Comparison of ENCODE assay signal across 7 mouse cellular contexts in the genomic region with DNA sequence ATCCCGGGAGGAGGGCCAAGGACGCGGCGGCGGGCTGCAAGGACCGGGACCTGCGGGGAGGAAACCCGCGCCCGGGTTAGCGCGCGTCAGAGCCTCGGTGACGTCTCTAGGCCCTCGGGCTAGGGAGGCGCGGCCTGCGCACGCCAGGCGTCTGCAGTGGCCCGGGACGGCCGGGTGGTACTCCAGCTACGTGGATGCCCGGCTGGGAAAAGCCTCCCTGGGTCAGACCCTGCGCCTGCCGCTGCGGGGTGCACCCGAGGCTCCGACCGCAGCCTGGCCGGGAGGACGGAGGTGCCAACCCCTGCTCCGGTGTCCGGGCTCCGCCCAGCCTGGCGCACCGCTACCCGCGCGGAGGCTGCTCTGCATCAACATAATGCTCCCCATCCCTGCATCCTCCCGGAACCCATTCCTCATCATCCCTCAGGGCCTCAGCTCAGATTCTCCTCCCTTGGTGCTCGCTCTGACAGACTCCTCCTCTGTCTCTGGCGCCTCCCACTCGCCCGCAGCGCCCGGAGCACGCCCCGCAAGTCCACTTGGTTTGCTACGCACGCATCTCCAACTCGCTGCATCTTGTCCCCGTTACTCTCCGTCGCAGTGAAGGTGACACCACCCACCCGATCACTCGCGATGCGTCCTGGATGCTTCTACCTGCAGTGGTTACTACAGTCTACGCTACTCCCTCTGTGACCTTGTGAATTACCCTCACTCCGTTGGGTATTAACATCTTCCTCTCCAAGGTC. TPM values are rescaled to one million over a fixed set of nuclear protein-coding genes. Genes with fewer than 3 reads are reported as not detected.
A peak's percentile ranks its signal among the peaks of the same experiment; 100 is the strongest.
DNase-seq lines count a peak whose midpoint lies in the region; ATAC-seq and TF ChIP-seq lines count a peak whose summit lies in the region.

No protein-coding gene starts in this region.

- H3K4me1 ChIP-seq in intestine, postnatal 0 days (replicated peaks; ENCODE audit: control insufficient read depth, insufficient read depth, low read length): peaks cover 4% of the 10 kb centered on the region; the same call in 1 of the 2 replicates
- H3K4me1 ChIP-seq in limb, embryonic 10.5 days: peaks cover 54% of the 10 kb centered on the region
- H3K4me1 ChIP-seq in midbrain, embryonic 11.5 days (ENCODE audit: control insufficient read depth, insufficient read depth, low read length): peaks cover 14% of the 10 kb centered on the region
- H3K4me1 ChIP-seq in small intestine, adult 2 months (ENCODE audit: control insufficient read depth, insufficient read depth, insufficient read length, low read length): peaks cover 14% of the 10 kb centered on the region

- ATAC-seq in granulocyte monocyte progenitor cell, adult 5-6 weeks (replicated peaks; ENCODE audit: poor library complexity, severe bottlenecking): peak; percentile 52
- ATAC-seq in intestine, postnatal 0 days: peak; percentile 36
- peak; percentile 77 for ATAC-seq in midbrain, embryonic 11.5 days (ENCODE audit: low FRiP score)

- peak; percentile 31 for DNase-seq in adipocyte (ENCODE audit: low spot score)
- DNase-seq in embryo, embryonic 11 days: peak; percentile 82
- peak; percentile 77 for DNase-seq in limb, embryonic 10.5 days (ENCODE audit: low spot score)
- DNase-seq in midbrain, embryonic 11.5 days (ENCODE audit: low spot score, missing footprints): peak; percentile 96

- no peaks in the 10 kb centered on the region for H3K36me3 ChIP-seq in intestine, postnatal 0 days (ENCODE audit: control insufficient read depth, insufficient read depth)
- no peaks in the 10 kb centered on the region for H3K36me3 ChIP-seq in limb, embryonic 10.5 days
- H3K36me3 ChIP-seq in midbrain, embryonic 11.5 days (ENCODE audit: control insufficient read depth, insufficient read depth, low read length): no peaks in the 10 kb centered on the region
- no peaks in the 10 kb centered on the region for H3K36me3 ChIP-seq in small intestine, adult 2 months (ENCODE audit: control insufficient read depth, insufficient read depth, low read length)

- 0 out of 2 replicates have a peak, but pooled peaks have one; percentile 11 for TF ChIP-seq POLR2A in small intestine, adult 2 months (IDR thresholded peaks at IDR 0.05; ENCODE audit: low read depth, low read length)

- peak overlapping the region; percentile 99 for H3K4me2 ChIP-seq in intestine, postnatal 0 days (replicated peaks; ENCODE audit: low read depth)
- H3K4me2 ChIP-seq in midbrain, embryonic 11.5 days: peak overlapping the region; percentile 98

- no peak for TF ChIP-seq CTCF in intestine, postnatal 0 days (IDR thresholded peaks at IDR 0.05; ENCODE audit: low read depth)
- TF ChIP-seq CTCF in small intestine, adult 2 months (IDR thresholded peaks at IDR 0.05; ENCODE audit: extremely low read depth, insufficient read length, insufficient replicate concordance, low read depth, low read length): no peak

- peak overlapping the region; percentile 54 for H3K4me3 ChIP-seq in intestine, postnatal 0 days (ENCODE audit: low read depth, low read length)
- H3K4me3 ChIP-seq in limb, embryonic 10.5 days: peak overlapping the region; percentile 67
- peak overlapping the region; percentile 58 for H3K4me3 ChIP-seq in midbrain, embryonic 11.5 days (ENCODE audit: low read depth, low read length)
- H3K4me3 ChIP-seq in small intestine, adult 2 months (ENCODE audit: low read depth, low read length): peak overlapping the region; percentile 70

- peaks cover 11% of the 10 kb centered on the region for H3K27me3 ChIP-seq in intestine, postnatal 0 days (replicated peaks; ENCODE audit: control insufficient read depth, insufficient read depth, low read length)
- H3K27me3 ChIP-seq in limb, embryonic 10.5 days (ENCODE audit: low read depth, poor library complexity, severe bottlenecking): peaks cover 59% of the 10 kb centered on the region
- H3K27me3 ChIP-seq in midbrain, embryonic 11.5 days (ENCODE audit: control insufficient read depth, insufficient read depth, low read length): peaks cover 31% of the 10 kb centered on the region
- peaks cover 14% of the 10 kb centered on the region; the same call in 1 of the 2 replicates for H3K27me3 ChIP-seq in small intestine, adult 2 months (ENCODE audit: control insufficient read depth, insufficient read depth, low read length)

- no peaks in the 10 kb centered on the region for H3K9me3 ChIP-seq in intestine, postnatal 0 days (ENCODE audit: control insufficient read depth)
- H3K9me3 ChIP-seq in limb, embryonic 10.5 days (replicated peaks): no peaks in the 10 kb centered on the region
- H3K9me3 ChIP-seq in midbrain, embryonic 11.5 days (ENCODE audit: control insufficient read depth, low read length): no peaks in the 10 kb centered on the region

- H3K27ac ChIP-seq in intestine, postnatal 0 days (ENCODE audit: low read depth, low read length): no peak overlapping the region
- H3K27ac ChIP-seq in limb, embryonic 10.5 days: peak overlapping the region; percentile 74
- peak overlapping the region; percentile 8; the same call in 1 of the 2 replicates for H3K27ac ChIP-seq in midbrain, embryonic 11.5 days (ENCODE audit: low read depth, low read length)
- no peak overlapping the region for H3K27ac ChIP-seq in small intestine, adult 2 months (ENCODE audit: insufficient read depth, low read depth, low read length)

- H3K9ac ChIP-seq in intestine, postnatal 0 days (ENCODE audit: low read depth, low read length): peak overlapping the region; percentile 41
- peak overlapping the region; percentile 58 for H3K9ac ChIP-seq in midbrain, embryonic 11.5 days (ENCODE audit: low read length)

- WGBS in intestine, postnatal 0 days: under 1% methylated on average over 60 of the region's 63 CpGs
- WGBS in limb, embryonic 10.5 days: under 1% methylated on average over 63 of the region's 63 CpGs
- WGBS in midbrain, embryonic 11.5 days: under 1% methylated on average over 62 of the region's 63 CpGs
- WGBS in small intestine, adult 2 months: under 1% methylated on average over 63 of the region's 63 CpGs

RNA-seq across cellular contexts. Expression of a gene that starts 33.3 kb away (rescaled TPM):
- 28.5 and 69.2 TPM in 2 replicates for total RNA-seq in granulocyte monocyte progenitor cell, adult 5-6 weeks (2014; fragmentation: Nextera tagmentation)
- total RNA-seq in granulocyte monocyte progenitor cell, adult 5-6 weeks (2017): 25.9 and 33.4 TPM in 2 replicates
- 7.4 and 8.0 TPM in 2 replicates for polyA plus RNA-seq in intestine, postnatal 0 days (2015; fragmentation: Nextera tagmentation; extraction: Ambion mirVana)
- 34.7 and 40.2 TPM in 2 replicates for polyA plus RNA-seq in limb, embryonic 10.5 days (2016; fragmentation: Nextera tagmentation; extraction: Ambion mirVana)
- polyA plus RNA-seq in midbrain, embryonic 11.5 days (2014; fragmentation: Nextera tagmentation; extraction: Ambion mirVana): 34.4 and 37.5 TPM in 2 replicates
- 15.6 and 28.4 TPM in 2 replicates for polyA plus RNA-seq in small intestine, adult 2 months (2012; rRNA removed)

RNA-seq across cellular contexts. Expression of a gene that starts 35.3 kb away (rescaled TPM):
- total RNA-seq in granulocyte monocyte progenitor cell, adult 5-6 weeks (2014; fragmentation: Nextera tagmentation): 1.1 and 2.2 TPM in 2 replicates
- 0.69 TPM in 1 of 2 replicates, not detected in the other for total RNA-seq in granulocyte monocyte progenitor cell, adult 5-6 weeks (2017)
- polyA plus RNA-seq in intestine, postnatal 0 days (2015; fragmentation: Nextera tagmentation; extraction: Ambion mirVana): 6.8 and 8.4 TPM in 2 replicates
- polyA plus RNA-seq in limb, embryonic 10.5 days (2016; fragmentation: Nextera tagmentation; extraction: Ambion mirVana): 0.45 and 1.1 TPM in 2 replicates
- polyA plus RNA-seq in midbrain, embryonic 11.5 days (2014; fragmentation: Nextera tagmentation; extraction: Ambion mirVana): 2.0 and 2.1 TPM in 2 replicates
- polyA plus RNA-seq in small intestine, adult 2 months (2012; rRNA removed): 22.5 and 25.4 TPM in 2 replicates

Comparison
In these comparisons a context has a peak if more than half of its experiments do, and no peak if none do; other contexts are left out.
1. DNase-seq: peak in every context shown above with its lines; median percentile 96 in midbrain, embryonic 11.5 days; 82 in embryo, embryonic 11 days; 77 in limb, embryonic 10.5 days; 31 in adipocyte.
2. H3K27ac ChIP-seq: peak in limb, embryonic 10.5 days (single experiment) and midbrain, embryonic 11.5 days (single experiment); none in intestine, postnatal 0 days (single experiment) and small intestine, adult 2 months (single experiment).
3. Peak in every context shown above with its lines, with median percentiles within 50 percentile points of each other: ATAC-seq and H3K4me3 ChIP-seq.